Mouse (Mus musculus) megakaryocyte, embryonic 14.5 days (primary cell): ENCODE measurements around the gene Ublcp1. TPM values are rescaled to one million over a fixed set of nuclear protein-coding genes. Genes with fewer than 3 reads are reported as not detected.
"Not testable (repeated sequence)": the region's sequence is repeated elsewhere in the genome, so short reads cannot be mapped to it uniquely, and the experiment has no call there.

Experiments used
- H3K27me3 ChIP-seq: replicated peaks from 2 replicates; pipeline ENCODE3; 2012; ENCODE audit warnings: inconsistent platforms
- H3K36me3 ChIP-seq: replicated peaks from 2 replicates; pipeline ENCODE3; 2012; ENCODE audit warnings: low read length, inconsistent platforms, mixed read lengths
- H3K4me1 ChIP-seq: 2 replicates; pipeline ENCODE4 v1.6.1; 2012; ENCODE audit warnings: inconsistent platforms
- H3K4me3 ChIP-seq: replicated peaks from 2 replicates; pipeline ENCODE3; 2012; ENCODE audit warnings: moderate library complexity, mild to moderate bottlenecking, inconsistent platforms
- H3K9me3 ChIP-seq: 2 replicates; pipeline ENCODE4 v1.6.1; 2012; ENCODE audit warnings: inconsistent platforms
- FLI1 ChIP-seq: IDR thresholded peaks from 2 replicates; pipeline ENCODE4 v1.6.1; 2012; ENCODE audit warnings: low read length, inconsistent platforms, mixed read lengths
- GATA1 ChIP-seq: IDR thresholded peaks from 3 replicates; pipeline ENCODE4 v1.6.1; 2012; ENCODE audit warnings: mixed read lengths, low read length, inconsistent platforms, borderline replicate concordance
- polyA plus RNA-seq: library from polyadenylated mRNA; stranded (reverse); fragments of >175 nt; gene quantifications from 2 replicates; pipeline ENCODE4 v1.2.3, GENCODE M21; 2012; ENCODE audit warnings: low replicate concordance; ENCODE audit not compliant: insufficient read depth

The Ublcp1 gene
- polyA plus RNA-seq, 1 experiment: 0.36 TPM

DNA sequence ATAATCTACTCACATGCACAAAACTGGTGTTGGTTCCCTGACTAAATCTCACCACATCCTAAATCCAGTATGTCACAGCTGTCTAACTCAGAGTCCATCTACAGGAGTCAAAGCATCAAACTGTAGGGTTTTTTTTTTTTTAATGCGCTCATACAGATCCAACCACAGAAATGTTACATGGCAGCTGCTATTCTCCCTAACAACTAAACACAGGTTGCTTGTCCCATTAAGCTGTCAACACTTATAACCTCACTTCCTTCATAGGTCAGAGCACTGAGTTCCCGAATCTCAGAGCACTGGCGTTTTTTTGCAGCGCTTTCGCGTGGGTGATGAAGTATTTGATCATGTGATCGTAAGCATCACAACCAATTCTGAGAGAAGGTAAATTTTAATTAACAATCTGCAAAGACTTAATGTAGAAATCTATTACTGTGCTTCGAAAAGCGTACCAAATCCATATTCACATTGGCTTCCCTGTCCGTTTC lies 1.9 kb downstream of the Ublcp1 start:
- TF ChIP-seq GATA1: no peak
- no peak for TF ChIP-seq FLI1
- no peaks in the 10 kb centered on the region for H3K36me3 ChIP-seq
- H3K4me3 ChIP-seq: no peak overlapping the region
- peaks cover 20% of the 10 kb centered on the region for H3K4me1 ChIP-seq
- H3K27me3 ChIP-seq: peaks cover 9% of the 10 kb centered on the region
- H3K9me3 ChIP-seq: no peaks in the 10 kb centered on the region

DNA sequence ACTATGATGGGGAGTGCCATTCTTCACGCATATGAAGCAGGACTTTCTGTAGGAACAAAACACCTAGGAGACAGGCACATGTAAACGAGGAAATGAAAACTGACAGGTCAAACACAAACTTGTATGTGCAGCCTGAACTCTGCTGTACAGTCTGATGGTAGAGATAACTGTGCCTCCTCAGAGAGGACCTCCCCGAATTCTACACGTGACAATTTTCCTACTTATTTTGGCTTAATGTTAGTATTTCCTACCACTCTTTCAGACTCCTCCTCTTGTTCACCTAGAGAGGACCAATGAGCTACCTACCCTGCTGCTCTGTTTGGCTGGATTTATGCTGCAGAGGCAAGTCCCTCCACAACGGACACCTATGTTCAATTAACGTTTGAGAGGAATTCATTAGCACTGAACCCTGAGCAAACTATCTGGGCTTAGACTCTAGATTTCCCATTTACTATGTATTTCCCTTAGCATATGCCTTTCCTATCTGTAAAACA lies 3.3 kb downstream of the Ublcp1 start:
- TF ChIP-seq GATA1 (no peak), FLI1 (no peak)
- Histone ChIP-seq H3K4me3 (no peak overlapping the region), H3K4me1 (peaks cover 16% of the 10 kb centered on the region), H3K36me3 (no peaks in the 10 kb centered on the region), H3K9me3 (no peaks in the 10 kb centered on the region), H3K27me3 (peaks cover 9% of the 10 kb centered on the region)

DNA sequence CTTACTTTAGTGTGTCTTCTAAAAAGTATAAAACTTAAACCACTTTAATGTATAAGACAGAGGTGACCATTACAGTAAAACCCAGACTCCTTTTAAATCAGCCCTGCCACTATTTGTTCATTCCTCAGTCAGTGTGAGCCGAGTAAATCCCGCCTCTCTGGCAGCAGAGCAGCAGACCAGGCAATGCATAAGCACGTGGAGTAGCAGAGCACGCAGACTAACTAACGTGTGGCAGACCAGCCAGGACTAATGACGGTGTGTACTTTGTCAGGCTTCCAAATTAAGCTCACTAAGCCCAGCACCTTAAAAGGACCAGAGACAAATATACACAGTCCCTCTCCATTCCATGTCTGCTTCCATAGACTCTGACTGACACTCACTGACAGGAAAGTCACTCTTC lies 8.8 kb downstream of the Ublcp1 start:
- H3K9me3 ChIP-seq: no peaks in the 10 kb centered on the region
- H3K4me3 ChIP-seq: no peak overlapping the region
- no peaks in the 10 kb centered on the region for H3K36me3 ChIP-seq
- TF ChIP-seq GATA1: no peak
- no peak for TF ChIP-seq FLI1
- no peaks in the 10 kb centered on the region for H3K27me3 ChIP-seq
- no peaks in the 10 kb centered on the region; the same call in 1 of the 2 replicates for H3K4me1 ChIP-seq

DNA sequence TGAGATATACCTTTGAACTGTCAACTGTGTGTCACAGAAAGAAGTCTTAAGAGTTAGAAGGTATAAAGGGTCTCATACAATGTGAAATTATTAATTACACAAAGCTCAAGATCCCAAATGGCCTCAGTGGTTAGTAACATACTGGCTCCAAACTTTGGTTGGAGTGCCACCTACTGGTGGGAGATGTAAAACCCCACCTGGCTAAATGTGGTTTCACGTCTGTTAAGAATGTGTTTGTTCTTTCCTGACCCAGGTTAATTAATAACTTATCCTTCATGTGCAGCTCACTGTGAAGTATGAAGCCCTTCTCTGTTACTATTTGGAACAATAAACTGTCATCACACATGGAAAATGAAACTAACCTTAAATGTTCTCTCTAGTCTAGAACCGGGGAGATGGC lies 16.9 kb downstream of the Ublcp1 start:
- Histone ChIP-seq H3K9me3 (no peaks in the 10 kb centered on the region), H3K36me3 (no peaks in the 10 kb centered on the region)

DNA sequence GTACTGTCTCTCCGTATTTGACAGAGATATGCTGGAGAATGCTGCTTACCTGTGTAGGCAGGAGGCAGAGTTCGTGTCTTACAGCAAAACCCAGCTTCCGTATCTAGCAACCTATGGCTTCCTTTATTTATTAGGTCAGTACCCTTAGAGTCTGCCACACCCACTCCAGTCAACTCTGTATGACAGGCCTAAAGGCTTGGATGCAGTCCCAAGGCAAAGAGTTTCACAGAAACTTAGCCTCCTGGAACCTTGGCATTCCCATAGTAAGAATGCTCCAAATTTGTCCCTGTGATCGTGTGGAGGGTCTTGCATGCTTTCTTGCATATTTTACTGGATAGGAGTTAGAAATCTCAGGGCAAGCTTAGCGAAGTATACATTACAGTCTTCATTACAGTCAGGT lies 18.3 kb downstream of the Ublcp1 start:
- not testable (repeated sequence) for H3K4me3 ChIP-seq, H3K36me3 ChIP-seq, H3K27me3 ChIP-seq, H3K4me1 ChIP-seq, H3K9me3 ChIP-seq

More for the DNA sequence above, 16.9 kb downstream of the Ublcp1 start:
- TF ChIP-seq FLI1: no peak
- Histone ChIP-seq H3K4me1 (0 out of 2 replicates have a peak, but pooled peaks cover 4% of the 10 kb centered on the region), H3K4me3 (no peak overlapping the region), H3K27me3 (no peaks in the 10 kb centered on the region)

DNA sequence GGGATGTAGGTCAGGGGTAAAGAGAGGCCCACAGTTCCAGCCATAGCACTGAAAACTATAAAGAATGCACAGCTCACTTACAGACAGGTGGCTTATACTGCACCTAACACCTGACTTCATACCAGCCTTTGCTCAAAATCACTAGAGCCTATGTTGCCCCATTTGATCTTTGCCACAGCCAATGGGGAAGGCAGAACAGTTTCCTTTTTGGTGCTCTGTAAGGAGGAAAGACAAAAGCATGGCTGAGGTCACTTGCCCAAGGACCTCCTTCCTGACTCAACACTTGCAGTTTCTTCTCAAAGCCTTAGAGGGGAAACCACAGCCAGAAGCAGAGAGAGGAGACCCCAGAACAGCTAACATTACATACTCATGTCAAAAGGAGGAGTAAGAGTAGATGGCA lies 19.3 kb downstream of the Ublcp1 start:
- TF ChIP-seq GATA1 (no peak), FLI1 (no peak)
- H3K4me1 ChIP-seq: peaks cover 4% of the 10 kb centered on the region; the same call in 1 of the 2 replicates
- no peaks in the 10 kb centered on the region for H3K9me3 ChIP-seq
- H3K4me3 ChIP-seq: no peak overlapping the region
- no peaks in the 10 kb centered on the region for H3K27me3 ChIP-seq
- no peaks in the 10 kb centered on the region for H3K36me3 ChIP-seq

DNA sequence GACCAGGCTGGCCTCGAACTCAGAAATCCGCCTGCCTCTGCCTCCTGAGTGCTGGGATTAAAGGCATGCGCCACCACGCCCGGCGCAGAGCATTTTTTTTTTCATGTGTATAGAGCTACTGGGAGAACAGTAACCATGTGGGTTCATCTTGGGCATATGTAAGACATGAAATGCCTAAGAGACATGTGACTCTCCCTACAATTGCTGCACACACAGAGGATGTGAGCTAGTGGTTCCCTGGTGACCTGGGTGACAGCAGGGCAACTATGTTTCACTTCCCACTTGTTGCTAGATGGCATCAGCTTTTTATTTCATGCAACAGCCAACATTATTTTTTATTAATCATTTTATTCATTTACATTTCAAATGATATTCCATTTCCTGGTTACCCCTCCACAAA lies 32.5 kb downstream of the Ublcp1 start:
- Histone ChIP-seq H3K36me3 (no peaks in the 10 kb centered on the region), H3K4me1 (no peaks in the 10 kb centered on the region), H3K27me3 (peaks cover 4% of the 10 kb centered on the region), H3K4me3 (no peak overlapping the region), H3K9me3 (no peaks in the 10 kb centered on the region)
- TF ChIP-seq FLI1: no peak
- no peak for TF ChIP-seq GATA1

DNA sequence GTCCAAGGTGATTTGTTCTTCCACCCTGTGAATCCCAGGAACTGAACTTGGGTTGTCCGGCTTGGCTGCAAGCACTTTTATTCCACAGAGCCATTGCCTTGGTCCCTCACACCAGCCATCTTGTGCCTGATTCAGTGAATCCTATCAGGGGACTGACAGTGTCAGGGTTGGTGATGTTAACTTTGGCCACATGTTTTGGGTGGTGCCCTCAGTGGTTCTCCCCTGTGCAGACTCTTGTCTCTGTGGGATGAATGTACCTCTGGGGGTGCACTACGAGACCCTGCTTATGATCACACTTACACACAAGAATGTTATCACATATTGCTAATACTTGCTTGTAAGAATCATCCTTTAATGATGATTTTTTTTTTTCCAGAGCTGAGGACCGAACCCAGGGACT lies 40.3 kb downstream of the Ublcp1 start:
- H3K4me3 ChIP-seq: no peak overlapping the region
- no peak for TF ChIP-seq GATA1
- no peak for TF ChIP-seq FLI1
- no peaks in the 10 kb centered on the region for H3K4me1 ChIP-seq
- H3K27me3 ChIP-seq: peaks cover 2% of the 10 kb centered on the region
- no peaks in the 10 kb centered on the region for H3K9me3 ChIP-seq
- no peaks in the 10 kb centered on the region for H3K36me3 ChIP-seq

DNA sequence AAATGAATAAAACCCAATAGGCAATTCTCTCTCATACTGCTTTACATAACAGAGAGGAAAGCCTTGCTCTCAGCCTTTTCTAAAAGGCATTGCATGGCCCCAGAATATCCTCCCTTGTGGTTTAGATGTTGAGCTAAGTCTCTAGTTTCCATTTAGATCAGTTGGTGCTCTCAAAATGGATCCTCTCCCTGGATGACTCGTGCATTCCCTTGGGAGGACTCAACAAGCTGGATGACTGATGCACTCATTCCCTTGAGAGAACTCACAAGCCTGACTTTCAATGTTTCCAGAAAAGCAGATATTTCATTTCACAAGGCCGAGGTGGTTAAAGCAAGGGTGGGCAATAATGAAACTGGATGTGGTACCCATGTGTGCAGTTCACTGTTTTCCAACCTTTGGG lies 42.3 kb downstream of the Ublcp1 start:
- H3K27me3 ChIP-seq: peaks cover 4% of the 10 kb centered on the region
- TF ChIP-seq GATA1 (no peak), FLI1 (no peak)
- no peaks in the 10 kb centered on the region for H3K36me3 ChIP-seq
- H3K4me1 ChIP-seq: no peaks in the 10 kb centered on the region
- H3K9me3 ChIP-seq: no peaks in the 10 kb centered on the region
- H3K4me3 ChIP-seq: no peak overlapping the region

DNA sequence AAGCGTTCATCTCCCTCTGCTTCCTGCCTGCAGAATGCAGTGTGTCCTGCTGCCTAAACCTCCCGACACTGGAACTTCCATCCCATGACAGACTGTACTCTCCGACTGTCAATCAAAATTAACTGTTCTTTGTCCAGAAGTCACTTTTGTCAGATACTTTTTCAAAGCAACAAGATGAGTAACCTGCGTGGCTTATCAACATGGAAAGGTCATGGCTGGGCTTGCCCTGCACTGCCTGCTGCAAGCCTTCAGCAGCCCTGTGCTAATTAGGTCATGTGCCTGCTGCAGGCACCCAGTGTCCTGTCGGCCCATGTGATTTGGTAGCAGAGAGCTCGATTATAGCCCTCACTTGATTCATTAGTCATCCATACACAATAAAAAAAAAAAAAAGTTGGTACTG lies 44.7 kb downstream of the Ublcp1 start:
- Histone ChIP-seq H3K36me3 (no peaks in the 10 kb centered on the region), H3K4me1 (no peaks in the 10 kb centered on the region)
- no peak for TF ChIP-seq FLI1
- no peak for TF ChIP-seq GATA1

DNA sequence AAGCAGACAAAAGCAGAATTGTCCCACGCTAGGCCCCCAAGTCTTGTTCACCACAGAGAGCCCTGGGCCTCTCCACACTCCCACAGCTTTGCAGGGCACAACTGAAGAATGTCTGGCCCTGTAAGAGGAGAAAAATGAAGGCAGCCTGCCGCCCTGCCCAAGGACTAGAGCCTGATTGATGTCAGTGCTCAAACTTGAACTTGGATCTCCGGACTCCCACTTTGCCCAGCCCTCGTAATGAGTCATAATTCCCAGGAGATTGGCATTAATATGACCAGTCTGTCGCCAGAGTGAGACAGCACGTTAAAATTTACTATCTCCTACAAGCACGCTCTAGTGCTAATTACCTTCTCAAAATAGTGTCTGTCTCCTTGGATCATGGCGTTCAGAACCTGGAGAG lies 45.3 kb downstream of the Ublcp1 start:
- no peaks in the 10 kb centered on the region for H3K9me3 ChIP-seq
- H3K4me1 ChIP-seq: no peaks in the 10 kb centered on the region
- H3K27me3 ChIP-seq: peaks cover 12% of the 10 kb centered on the region
- H3K4me3 ChIP-seq: no peak overlapping the region
- H3K36me3 ChIP-seq: no peaks in the 10 kb centered on the region
- TF ChIP-seq FLI1 (no peak), GATA1 (no peak)

More for the DNA sequence above, 44.7 kb downstream of the Ublcp1 start:
- Histone ChIP-seq H3K4me3 (no peak overlapping the region), H3K27me3 (peaks cover 9% of the 10 kb centered on the region), H3K9me3 (no peaks in the 10 kb centered on the region)
